Mouse (Mus musculus) adrenal gland, postnatal 4 days (tissue): ENCODE results near the gene Sag. TPM values are rescaled to one million over a fixed set of nuclear protein-coding genes. Genes with fewer than 3 reads are reported as not detected.
A peak's percentile ranks its signal among the peaks of the same experiment; 100 is the strongest.
"Not testable (repeated sequence)": the region's sequence is repeated elsewhere in the genome, so short reads cannot be mapped to it uniquely, and the experiment has no call there.

Experiments
- DNase-seq, 2 experiments: peaks; one replicate each; pipeline ENCODE4 v3.0.0; 2021 to 2022; ENCODE audit warnings: low spot score in 2 of 2, mixed read lengths in 2 of 2
- total RNA-seq, 2 experiments: library from RNA; stranded (reverse); gene quantifications; 2 replicates each; pipeline ENCODE4 v1.2.3; 2021

Gene Sag
- total RNA-seq, 2 experiments from 2014 or later: 1.7 to 2.0 TPM

DNA sequence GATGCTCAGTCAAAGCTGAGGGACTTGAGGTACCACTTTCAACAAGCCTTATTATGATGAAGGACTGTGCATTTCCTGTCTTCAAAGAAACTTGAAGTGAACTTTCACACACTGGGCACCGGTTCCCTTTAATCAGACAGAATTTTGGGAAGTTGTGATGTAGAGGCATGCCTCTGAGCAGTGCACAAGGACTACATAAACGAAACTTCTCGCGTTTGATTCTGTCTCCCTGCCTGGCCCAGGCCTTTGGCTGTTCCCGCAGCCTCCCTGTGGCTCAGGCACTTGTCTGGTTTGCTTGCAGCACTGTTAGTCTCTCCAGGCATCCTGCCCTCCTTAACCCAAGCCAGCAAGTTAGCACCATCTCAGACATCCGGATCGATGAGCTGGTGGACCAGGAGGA is 10.2 kb downstream of the Sag start:
- DNase-seq: no peak

DNA sequence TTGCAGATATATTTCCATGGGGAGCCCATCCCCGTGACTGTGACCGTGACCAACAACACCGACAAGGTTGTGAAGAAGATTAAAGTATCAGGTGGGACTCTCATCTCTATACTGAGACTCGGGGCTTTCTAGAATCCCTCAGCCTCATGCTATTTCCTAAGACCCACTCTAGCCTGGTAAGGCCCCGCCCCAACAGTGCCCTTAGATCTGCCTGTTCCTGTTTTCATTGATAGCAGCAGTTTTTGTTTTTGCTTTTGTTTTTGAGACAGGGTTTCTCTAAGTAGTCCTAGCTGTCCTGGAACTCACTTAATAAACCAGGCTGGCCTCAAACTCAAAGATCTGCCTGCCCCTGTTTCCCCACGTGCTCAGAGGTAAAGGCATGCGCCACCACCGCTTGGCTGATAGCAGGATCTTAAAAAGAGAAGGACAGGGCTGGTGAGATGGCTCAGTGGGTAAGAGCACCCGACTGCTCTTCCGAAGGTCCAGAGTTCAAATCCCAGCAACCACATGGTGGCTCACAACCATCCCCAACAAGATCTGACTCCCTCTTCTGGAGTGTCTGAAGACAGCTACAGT is 21.0 kb downstream of the Sag start:
- no peak for DNase-seq

DNA sequence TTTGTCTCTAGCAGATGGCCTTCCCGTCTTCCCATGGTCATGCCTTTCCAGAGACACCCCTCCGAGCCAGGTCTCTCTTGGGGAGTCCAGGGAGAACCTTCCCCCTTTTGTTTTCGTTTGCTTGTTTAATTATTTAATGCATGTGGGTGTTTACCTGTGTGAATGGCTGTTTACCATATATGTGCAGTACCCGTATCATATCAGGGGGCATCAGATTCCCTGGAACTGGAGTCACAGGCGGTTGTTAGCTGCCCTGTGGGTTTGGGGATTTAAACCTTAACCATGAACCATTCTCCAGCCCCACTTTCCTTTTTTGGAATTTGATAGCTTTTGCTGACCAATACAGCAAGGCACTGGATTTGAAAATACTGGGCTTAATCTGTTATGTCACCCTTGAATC is 21.8 kb downstream of the Sag start:
- no peak for DNase-seq

DNA sequence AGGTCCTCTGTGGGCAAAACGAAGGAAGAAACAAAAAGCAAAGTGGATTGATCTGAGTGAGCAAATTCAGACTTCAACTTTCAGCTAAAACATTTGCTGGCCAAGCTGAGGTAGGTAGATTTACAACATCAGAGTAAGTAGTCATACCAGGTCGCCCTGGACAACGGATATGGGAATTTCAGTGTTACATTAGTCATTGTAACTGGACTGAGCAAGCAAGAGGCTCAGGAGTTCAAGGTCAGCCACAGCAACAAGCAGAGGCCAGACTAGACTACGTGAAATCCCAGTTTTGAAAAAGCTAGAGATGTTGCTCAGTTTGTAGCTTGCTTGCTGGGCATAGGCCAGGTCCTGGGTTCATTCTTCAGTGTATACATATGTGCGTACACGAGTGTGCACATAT is 22.5 kb downstream of the Sag start:
- DNase-seq: no peak

DNA sequence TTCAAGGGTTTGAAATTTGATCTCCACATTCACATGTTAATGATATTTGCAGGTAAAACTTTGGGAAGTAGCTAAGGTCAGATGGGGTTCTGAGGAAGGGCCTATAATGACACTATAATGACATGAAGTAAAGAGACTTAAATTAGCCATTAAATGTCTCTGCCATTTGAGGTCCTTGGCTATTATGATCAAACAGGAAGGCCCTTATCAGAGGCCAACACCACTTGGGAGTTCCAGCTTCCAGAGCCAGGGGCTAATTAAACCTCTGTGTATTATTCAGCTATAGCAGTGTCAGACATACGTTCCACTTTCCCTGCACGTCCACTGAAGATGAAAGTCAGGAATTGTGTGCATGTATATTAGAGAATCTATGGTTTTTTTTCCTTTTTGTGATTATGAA is 23.0 kb downstream of the Sag start:
- no peak for DNase-seq

DNA sequence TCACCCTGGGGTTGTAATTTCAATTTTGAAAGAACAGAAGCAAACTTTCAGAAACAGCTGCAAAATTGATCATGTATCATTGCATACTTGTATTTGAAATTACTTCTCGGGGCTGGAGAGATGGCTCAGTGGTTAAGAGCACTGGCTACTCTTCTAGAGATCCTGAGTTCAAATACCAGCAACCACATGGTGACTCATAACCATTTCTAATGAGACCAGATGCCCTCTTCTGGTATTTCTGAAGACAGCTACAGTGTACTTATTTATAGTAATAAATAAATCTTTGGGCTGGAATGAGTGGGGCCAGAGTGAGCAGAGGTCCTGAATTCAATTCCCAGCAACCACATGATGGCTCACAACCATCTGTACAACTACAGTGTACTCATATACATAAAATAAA is 24.0 kb downstream of the Sag start:
- not testable (repeated sequence) for DNase-seq

DNA sequence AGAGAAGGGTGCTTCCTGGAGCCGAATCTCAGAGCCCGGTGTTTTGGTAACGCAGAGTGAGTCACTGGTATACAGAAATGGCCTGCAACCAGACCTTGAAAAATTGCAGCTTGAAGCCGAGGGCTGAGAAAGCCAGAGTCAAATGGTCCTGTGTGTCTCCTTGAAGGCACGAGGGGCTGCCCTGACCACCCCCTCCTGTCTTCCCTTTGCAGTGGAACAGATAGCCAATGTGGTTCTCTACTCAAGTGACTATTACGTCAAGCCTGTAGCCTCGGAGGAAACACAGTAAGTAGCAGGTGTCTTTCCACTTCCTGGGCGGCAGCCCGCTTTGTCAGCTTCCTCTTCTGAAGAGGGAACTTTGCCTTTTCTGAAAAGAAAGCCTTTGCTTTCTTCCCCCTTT is 24.7 kb downstream of the Sag start:
- peak in 1 of 2 experiments; percentile 13 for DNase-seq

DNA sequence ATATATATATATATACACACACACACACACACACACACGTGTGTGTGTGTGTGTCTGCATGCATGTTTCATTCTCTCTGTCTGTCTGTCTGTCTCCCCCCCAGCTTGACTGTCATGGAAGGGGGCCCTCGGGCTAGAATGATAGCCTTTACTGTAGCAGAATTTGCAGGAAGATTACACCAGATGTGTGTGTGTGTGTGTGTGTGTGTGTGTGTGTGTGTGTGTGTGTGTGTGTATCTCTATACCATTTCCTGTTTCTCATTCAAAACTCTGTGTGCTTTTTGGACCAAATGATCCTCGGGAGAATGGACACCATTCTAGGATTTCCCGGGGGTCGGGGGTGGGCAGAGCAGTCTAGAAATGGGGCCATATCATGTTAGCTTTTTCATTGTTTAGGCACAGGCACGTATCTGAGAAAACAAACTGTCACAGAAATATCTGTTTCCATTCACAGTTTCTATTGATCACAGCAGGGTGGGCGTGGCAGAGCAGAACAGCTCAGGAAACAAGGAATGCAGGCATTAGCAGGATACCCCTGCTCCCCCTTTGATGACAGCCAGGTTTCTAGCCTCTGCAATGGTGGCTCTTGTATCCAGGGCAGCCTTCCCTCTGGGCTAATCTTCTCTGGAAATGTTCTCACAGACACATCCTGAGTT is 25.6 kb downstream of the Sag start:
- DNase-seq: no peak

DNA sequence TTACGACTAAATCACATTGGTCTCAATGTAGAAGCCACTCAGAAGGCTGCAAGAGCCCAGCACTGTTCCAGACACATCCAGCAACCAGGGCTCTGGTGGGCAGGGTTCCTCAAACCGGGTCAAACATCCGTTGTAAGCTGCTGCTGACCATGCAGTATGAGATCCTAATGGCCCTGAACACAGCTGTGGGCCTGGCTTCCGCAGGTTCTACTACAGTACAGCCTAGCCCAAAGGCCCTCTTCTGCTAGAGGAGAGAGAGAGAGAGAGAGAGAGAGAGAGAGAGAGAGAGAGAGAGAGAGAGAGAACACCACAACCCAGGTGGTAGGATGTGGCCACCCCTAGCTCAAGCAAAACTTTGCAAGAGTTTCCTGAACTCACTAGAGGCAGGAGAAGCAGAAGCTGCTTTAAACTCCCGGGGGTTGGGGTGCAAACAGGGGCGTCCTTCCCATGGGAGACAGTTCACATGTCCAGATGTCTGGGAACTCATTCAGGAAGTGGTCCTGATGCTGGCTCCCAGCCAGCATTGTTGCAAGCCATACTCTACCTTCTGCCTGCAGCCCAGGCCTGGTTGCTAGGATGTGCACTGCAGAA is 26.2 kb downstream of the Sag start:
- DNase-seq: no peak

DNA sequence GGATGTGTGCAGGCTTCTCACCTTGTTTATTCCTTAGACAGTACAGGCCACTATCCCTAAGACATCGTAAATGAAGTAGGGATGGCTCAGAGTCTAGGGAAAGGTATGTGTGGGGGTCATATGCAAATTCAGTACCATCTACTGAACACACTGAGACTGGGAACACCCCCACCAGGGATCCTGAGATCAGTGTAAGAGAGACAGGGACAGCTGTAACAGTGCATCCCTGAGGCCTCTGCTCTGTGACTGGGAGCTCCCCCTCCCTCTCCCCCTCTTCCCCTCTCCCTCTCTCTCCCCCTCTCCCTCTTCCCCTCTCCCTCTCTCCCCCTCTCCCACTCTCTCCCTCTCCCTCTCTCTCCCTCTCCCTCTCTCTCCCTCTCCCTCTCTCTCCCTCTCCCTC is 33.0 kb downstream of the Sag start:
- no peak for DNase-seq

DNA sequence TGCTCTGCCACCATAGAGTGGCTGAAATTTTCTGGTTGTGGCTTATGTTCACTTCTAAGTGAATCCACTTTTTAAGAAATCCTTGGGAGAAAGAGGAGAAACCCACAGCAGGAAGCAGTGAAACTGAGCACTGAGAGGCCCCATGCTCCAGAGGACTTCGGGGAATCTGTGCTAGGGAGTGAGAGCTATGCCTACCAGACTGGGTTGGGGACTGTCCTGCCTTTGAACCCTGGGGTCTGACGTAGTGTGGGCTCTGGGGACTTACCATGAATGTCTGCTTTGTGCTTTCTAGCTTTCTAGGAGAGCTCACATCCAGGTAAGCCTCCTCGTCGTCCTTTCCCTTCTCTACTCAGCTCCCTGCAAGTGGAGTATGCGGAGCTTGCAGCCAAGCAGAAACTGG is 33.5 kb downstream of the Sag start:
- no peak for DNase-seq

DNA sequence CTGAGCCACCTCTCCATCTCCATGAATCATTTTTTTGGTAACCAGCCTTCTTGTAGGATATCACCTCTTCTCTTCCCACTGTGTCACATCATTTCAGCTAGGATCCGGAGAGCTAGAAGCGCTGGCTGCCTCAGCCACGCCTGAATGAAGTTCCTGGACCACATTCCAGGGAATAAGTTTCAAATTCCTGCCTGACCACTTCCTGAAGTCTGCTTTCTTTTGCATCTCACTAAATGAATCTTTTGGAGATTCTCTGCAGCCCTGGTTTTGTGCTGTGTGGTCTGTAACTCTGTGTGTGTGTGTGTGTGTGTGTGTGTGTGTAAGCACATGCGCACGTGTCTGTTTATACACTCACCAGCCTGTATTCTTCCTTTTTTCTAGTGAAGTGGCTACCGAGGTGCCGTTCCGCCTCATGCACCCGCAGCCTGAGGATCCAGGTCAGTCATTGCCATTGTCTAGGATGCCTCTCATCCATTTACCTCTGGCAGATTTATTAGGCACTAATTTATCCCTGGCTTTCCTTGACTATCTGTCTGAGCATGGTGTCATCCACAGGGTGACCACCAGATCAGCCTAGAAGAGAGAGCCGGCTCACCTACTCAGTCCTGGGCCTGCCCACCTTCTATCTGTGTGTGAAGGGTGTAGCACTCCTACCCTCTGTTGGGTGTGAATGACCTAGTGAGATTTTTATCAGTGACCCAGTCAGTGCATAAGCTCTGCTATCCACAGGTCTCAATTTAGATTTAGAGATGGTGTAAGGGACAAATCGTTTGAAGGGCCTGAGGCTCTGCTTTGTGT is 37.1 kb downstream of the Sag start:
- DNase-seq: no peak

DNA sequence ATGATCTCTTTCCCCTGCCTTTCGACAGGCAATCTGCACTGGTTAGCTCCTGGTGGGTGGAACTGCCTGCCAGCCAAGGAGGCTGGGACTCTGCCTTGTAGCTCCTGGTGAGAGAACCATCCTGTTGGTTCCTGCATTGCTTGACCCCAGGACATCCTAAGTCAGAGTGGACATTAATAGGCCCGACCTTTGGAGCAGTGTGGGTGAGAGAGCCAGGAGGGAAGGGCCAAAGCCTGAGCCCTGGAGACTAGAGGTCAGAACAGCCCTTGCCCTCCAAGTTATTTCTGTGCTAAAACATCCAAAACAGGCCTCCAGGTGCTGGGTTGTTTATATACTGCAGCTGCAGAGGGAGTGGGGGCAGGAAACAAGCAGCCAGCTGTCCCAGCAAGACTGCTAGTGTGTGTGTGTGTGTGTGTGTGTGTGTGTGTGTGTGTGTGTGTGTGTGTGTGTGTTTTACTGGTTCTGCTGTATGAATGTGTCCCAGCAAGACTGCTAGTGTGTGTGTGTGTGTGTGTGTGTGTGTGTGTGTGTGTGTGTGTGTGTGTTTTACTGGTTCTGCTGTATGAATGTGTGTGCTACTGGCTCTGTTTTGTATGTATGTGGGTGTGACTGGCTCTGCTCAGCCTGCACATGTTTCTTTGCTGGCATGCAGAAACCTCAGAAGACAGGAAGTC is 43.5 kb downstream of the Sag start:
- no peak for DNase-seq

DNA sequence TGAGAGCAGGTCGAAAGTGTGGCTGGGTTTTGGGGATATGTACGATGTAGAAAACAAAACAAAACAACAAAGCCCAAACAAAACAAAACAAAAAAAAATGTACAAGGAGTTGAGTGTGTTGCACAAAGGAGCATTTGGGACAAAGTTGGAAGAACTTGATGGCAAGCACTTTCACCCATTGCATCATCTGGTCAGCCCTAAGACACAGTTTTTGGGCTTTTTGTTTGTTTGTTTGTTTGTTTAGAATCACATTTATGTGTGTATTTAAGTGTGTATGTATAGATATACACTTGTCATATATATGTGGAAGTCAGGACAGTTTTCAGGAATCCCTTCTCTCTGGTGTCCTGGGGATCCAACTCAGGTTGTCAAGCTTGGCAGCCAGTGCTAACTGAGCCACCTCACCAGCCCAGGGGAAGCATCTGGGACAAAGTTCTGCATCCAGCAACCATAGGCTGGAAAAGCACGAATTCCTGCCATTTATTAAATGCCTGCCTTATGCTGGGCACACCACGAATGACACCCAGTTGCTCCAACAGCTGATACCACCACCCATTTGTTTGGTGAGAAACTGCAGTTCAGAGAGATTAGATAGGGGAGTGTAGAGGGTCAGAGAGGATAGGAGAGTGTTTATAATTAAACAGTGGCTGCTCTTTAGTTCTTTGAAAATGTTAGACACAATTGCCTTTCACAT is 44.1 kb downstream of the Sag start:
- DNase-seq: no peak

DNA sequence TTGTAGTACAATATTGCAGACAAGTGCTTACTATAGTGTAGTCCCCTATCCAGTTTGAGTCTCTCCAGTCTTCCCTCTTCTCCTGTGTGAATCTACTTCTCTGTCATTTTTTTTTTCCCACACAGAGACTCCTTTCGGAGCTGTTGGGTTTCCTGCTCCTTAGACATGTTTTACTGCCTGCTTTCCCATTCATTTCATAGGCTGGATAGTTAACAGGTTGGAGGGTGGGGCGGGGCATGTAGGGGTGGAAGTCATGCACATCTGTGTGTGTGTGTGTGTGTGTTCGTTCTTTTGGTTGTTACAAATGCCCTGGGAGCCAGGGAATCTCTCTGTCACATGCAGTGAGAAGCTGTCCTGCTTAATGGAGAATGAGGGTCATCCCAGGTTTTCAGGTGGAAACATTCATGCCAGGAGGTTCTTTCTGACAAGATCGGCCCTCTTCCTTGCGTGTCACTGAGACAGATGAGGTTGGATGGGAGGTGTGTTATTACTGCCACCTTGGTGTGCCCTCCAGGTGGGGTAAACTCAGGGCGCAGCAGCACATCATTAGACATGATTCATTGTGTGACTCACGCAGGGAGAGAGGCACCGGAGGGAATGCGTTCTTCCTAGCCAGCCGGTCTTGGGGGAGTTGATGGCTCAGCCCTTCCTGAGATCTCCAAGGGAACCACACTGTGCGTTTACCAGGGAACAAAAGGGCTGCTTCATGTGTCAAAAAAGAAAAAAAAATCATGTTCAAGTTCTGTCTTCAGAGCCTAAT is 44.9 kb downstream of the Sag start:
- DNase-seq: no peak

DNA sequence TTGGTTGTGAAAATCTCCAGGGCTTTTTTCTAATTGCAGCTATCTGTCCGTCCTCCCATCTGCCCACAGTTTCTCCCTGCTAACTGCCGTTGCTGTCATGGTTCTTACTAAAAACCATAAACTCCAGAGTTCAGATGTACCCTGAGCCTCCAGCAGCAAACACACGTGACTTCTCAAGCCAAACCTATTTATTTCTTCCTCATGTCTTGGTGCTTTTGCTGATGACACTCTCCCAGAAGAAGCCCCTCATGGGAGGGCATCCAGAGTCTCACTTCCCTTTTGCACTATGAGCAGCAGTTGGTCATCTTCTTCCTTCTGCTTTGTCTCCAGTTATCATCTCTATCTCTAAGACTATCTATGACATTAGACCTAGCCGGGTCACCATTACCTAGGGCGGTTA is 45.8 kb downstream of the Sag start:
- DNase-seq: no peak

DNA sequence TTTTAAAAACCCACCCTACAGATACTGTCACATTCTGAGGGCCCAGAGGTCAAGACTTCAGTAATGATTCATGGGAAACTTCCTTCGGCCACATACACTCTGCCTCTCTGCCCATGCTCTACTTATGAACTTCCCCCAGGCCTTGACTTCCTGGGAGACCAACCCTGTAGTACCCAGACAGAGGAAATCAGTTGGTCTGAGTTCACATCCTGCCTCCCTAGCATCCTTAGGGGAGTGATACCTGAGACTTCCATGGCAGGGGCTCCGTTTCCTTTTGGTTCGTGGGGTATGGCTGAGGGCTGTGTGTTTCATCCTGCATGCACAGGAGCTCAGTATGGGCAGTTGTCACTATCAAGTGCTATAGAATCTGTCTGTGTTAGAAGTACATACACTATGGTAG is 47.9 kb downstream of the Sag start:
- DNase-seq: no peak

DNA sequence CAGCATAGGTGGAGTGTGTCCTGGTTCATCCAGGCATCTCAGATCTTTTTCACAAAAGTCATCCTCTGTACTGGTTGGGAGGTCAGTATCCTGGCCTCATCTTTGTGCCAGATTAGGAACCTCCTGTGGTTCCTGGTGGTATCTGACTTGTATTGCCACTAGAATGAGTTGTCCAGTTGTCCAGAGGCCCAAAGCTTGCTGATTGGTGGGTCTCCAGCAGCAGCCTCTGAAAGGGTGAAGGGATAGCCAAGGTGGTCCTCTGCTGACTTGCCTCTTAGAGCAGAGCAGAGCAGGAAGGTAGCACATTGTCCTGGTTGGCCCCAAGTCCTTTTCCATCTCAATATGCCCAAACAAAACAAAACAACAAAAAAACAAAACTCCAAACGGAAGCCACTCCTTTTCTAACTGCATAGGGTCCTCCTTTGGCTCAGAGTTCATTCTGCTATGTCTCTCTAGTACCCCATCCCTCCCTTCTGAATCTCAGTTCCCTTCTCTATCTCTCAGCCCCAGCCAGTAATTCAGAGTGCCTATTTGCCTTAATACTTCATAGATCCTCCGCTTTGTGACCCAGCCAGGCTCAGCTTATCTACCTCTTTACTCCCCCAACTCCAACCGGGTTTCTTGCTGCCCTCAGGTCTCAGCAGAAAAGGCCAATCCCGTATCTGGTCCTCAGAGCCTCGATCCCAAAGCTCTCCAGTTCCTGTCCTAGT is 48.8 kb downstream of the Sag start:
- DNase-seq: no peak

DNA sequence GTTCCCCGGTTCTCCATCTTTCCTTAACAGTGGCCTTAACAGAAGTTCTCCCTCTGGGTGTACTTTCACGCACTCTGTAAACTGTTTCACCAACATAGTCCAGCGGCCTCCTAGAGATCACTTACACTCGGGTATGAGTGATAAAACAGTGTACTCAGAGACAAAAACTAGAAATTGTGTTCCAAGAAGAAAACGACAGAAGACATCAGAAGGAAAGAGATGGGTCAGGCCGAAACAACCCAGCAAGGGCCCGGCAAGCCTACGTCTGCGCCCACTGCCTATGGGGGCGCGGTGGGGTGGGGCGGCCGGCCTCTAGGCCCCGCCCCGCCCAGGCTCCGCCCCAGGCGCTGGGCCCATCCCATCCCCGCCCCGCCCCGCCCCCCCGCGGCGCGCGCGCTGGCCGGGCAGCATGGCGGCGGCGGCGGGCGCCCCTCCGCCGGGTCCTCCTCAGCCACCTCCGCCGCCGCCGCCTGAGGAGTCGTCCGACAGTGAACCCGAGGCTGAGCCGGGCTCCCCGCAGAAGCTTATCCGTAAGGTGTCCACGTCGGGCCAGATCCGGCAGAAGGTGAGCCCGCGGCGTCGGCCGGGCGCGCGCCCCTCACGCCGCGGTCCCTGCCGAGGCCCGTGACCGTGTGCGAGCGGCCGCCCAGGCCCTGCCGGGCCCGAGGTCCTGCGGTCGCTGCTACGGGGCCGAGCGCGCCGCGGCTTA is 49.6 kb downstream of the Sag start, which contains the start of gene Dgkd:
Dgkd (plus strand) TSS at position 396 of the 709 bp plus-strand sequence.
- peak; percentile 55 to 56 for DNase-seq
